Mouse (Mus musculus) C2C12 (cell line): Measurements from ENCODE around the gene Lemd2.

Experiments used
- CEBPB ChIP-seq: IDR thresholded peaks from one replicate; pipeline ENCODE4 v1.6.1; 2011; ENCODE audit warnings: low read depth, mild to moderate bottlenecking, control low read depth, moderate library complexity
- CTCF ChIP-seq: IDR thresholded peaks from one replicate; pipeline ENCODE4 v1.5.1; 2011; ENCODE audit not compliant: control insufficient read depth, insufficient read depth, insufficient read length
- MYOD1 ChIP-seq: IDR thresholded peaks from one replicate; pipeline ENCODE4 v1.6.1; 2011; ENCODE audit warnings: low read depth; ENCODE audit not compliant: control insufficient read depth, insufficient read length

DNA sequence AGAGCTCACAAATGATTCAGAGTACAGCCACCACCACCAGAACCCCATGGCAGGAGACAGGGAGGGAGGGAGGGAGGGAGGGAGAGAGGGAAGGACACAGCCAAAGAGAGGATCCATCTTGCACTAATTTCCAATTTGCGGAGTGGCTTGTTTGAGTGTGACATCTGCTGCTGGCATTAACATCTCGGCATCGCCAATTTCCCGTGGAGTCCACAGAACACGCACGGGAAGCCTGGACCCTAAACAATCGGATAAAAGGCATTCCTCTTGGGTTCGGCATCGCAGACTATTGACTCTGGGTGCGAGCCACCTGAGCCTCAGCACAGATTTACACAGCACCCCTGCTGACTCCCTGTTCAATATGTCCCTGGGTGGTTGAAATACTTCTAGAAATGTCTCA lies 21.5 kb upstream of the Lemd2 start:
- TF ChIP-seq MYOD1 (no peak), CTCF (no peak), CEBPB (no peak)
